Mouse (Mus musculus) lung, postnatal 10 days (tissue): Measurements from ENCODE around the gene Snrpf.
A peak's percentile ranks its signal among the peaks of the same experiment; 100 is the strongest.
"Not testable (repeated sequence)": the region's sequence is repeated elsewhere in the genome, so short reads cannot be mapped to it uniquely, and the experiment has no call there.

Experiments used
- DNase-seq: peaks from one replicate; pipeline ENCODE4 v3.0.0; 2021

Gene Snrpf

DNA sequence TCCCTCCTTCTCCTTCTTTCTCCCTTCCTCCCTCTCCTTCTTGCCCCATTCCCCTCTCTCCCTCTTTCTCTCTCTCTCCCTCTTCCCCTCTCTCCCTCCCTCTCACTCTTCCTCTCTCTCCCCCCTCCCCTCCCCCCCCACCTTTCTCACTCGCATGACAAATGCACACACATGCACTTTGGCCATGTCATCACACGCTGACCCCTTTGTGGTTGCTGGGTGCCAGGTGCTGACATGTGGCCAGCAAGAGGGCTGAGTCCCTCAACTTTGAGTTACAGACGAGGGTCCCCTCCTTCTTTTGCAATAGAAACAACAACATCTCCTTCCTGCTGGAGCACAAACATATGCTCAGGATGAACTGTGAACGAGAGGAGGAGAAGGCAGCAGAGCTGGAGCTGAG is 14.5 kb downstream of the Snrpf start:
- DNase-seq: no peak

DNA sequence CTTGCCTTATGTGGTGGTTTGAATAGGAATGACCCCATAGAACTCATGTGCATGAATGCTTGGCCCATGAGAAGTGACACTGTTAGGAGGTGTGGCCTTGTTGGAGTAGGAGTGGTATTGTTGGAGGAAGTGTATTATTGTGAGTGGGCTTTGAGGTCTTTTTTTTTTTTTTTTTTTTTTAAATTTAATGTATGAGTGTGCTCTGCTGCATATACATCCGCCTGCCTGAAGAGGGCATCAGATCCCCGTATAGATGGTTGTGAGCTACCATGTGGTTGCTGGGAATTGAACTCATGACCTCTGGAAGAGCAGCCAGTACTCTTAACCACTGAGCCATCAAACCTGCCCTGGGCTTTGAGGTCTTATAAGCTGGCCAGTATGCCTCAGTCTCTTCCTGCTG is 17.3 kb downstream of the Snrpf start:
- no peak for DNase-seq

DNA sequence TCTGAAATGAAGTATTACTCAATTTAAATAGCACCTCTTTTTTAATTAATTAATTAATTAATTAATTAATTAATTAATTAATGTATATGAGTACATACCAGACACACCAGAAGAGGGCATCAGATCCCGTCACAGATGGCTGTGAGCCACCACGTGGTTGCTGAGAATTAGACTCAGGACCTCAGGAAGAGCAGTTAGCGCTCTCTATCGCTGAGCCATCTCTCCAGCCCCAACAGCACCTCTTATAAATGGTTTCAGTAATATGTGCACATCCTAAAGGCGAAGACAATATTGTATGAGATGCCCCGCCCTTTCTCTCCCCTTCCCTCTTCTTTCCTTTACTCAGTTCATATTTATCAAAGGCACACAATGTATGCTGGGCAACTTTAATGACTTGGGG is 20.8 kb downstream of the Snrpf start:
- DNase-seq: no peak

DNA sequence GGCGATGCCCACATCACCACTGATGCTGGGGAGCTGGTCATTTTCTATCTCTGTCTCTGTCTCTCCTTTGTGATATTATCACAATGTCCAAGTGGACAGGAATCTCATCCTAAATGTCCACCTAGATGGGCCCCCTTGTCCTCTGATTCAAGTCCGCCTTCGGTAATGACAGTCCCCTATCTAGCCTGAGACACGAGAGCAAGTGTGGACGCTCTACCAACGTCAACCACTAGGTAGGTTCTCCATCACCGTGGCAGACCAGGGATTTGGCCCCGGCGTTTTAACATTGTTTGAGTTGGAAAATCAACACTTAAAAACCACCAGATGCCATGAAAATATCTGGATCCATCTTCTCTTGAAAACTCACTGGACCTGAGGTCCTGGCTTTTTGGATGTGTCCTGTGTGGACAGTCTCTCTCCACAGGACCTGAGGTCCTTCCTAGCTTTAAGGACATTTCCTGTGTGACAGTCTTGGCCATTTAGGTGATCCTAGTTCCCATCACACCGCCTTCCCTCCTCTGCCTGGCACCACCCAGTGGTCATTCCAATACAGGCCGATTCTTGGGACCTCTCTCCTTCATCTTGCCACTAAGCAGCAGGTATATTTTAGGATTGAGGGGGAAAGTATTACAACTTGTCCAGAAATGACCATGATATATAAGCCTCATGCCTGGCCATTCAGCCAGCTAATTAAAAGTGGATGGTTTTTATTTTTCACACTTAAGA is 21.5 kb downstream of the Snrpf start:
- DNase-seq: no peak

DNA sequence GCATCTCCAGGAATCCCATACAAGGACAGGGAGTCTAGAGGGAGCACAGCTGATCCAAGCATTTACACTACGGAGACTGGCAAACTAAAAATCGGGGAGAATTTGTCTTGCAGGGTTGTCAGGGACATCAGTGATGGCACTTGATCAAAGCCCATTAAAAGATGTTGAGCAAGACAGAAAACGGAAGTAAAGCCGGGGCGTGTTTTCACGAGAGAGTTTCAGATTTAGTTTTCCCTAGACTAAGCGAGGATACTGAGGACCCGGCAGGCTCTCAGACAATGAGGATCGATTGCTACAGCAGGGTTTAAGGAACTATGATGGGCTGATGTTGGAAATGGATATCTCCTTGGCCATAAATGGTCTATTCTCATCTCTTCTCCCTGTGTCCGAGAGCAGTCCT is 22.4 kb downstream of the Snrpf start:
- DNase-seq: no peak

DNA sequence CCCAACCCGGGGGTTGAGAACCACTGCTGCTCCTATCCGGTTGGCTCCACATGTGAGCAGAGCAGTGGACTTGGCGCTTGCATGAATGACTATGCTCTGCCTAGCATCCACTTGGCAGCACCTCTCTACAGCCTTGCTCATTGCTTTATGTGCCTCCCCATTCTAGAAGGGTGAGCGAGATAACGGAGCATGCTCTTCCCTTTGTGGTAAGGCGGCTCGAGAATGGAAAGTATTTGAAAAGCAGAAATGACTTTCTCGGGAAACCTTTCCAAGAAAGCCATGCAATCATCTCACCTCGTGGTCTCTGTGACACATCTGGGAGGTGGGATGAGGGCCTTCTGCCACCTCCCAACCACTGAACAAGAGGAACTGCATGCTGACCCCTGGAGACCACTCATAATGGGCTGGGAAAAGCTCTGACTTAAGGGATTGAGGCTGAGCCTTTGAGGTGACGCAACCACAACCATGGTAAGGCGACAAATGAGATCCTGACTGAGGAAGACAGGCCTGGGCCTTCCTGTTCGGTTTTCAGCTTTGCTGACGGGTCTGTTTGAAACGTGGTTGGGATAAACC is 24.9 kb downstream of the Snrpf start:
- no peak for DNase-seq

DNA sequence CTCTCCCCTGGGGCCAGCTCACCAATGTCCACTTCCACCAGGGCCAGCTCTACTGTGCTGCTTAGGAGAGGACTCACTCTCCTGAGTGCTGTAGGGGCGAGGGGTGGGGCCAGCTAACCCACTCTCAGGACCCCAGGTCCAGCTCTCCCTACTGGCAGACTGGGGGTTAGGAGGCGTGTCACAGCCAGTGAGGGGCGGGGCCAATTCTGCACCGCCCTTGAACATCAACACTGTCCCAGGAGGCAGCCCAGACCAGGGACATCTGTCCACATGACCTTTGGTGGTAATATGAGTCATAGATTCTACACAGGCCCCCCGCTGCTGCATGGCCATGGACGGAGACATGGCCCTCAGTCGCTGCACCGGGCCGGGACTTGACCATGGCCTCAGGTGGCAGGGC is 29.7 kb downstream of the Snrpf start:
- DNase-seq: no peak

DNA sequence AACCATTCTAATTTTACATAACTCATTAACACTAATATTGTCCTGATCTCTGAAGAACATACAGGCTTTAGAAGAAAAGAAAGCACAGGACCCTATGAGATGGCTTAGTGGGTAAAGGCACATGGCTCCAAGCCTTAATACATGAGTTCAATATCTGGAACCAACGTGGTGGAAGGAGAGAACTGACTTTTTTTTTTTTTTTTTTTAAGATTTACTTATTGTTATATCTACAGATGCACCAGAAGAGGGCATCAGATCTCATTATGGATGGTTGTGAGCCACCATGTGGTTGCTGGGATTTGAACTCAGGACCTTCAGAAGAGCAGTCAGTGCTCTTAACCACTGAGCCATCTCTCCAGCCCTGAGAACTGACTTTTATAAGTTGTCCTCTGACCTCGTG is 31.5 kb downstream of the Snrpf start:
- not testable (repeated sequence) for DNase-seq

DNA sequence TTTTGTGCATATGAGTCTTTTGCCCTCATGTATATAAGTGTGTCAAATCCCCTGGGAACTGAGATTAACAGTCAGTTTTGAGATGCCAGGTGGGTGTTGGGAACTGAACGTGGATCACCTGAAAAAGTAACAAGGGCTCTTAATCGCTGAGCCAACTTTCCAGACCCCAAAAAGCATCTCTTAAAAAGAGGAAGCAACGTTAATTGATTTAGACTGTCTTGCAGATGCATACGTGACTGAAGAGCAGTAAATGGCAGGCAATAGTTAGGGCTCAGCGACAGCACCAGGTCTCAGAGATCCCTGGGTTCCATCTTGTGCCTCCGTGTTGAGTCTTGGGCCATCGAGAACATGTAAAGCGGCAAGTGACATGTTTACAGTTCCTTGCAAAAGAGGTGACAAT is 36.9 kb downstream of the Snrpf start:
- DNase-seq: no peak

DNA sequence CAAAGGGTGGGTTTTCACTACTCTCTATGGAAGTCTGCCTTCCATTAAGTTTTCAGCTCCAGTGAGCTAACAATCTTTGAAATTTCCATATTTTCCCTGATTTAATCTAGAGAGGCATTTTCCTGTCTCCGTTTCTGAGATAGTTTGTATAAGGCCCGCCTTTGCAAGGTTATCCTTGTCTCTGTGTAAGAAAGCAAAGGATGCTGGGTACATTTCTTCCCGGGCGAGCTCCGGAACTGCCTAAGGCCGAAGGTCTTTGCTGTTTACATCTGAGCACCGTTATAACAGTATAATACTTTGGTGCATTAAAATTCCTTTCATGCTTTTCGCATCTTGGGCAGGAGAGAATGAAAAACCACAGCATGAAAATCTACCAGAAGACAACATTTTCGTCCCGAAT is 39.7 kb downstream of the Snrpf start:
- no peak for DNase-seq

DNA sequence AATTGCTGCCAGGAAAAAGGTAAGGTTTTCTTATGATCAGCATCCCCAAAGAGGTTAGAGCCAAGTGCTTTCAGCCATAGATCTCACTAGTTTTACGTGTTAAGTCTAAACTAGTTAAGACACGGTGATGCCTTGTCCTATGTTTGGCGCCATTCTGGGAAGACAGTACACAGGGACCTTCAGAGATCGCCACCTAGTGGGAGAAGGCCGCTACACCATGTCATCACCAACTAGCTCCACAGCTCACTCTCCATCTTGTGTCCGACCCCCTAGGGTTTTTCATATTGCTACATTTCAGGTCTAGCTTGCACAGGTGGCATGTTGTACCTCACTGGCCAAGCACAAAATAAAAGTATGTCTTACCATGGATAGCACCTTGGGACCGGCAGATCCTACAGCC is 40.5 kb downstream of the Snrpf start:
- DNase-seq: peak; percentile 84

DNA sequence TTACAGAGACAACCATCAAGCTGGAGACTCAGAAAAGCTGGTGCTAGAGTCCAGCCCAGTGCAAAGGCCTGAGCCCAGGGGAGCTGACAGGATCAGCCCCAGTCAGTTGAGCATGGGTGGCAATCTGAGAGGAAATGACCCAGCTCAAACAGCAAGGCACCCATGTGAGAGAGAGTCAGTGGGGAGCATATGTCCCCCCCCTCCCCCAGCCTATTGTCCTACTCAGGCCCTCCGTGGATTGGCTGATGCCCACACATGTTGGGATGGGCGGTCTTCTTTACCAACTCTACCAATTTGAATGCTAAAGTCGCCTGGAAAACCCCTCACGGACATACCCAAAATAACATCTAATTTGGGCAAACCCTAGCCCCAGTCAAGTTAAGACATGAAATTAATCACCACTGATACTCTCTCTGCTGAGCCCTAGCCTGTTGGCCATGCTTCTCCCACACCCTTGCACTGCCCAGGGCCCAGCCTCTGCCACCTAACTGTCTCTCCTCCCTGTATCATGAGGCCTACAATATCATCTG is 41.7 kb downstream of the Snrpf start:
- no peak for DNase-seq

DNA sequence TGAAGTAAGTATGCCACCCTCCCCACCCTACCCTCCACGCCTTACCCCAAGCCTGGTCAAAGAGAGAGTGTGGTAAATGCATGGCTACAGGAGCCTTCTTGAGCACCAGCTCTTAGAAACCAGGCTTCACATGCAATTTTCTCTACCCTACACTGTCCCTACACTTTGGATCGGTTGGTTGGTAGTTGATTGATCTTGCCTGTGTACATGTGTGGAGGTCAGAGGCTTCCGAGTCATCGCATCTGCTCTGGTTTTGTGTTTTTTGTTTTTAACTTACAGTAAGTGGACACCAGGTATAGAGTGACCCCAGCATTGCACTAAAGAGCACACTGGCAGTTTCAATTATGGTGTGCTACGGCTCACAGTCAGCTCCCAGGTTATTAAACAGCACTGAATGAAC is 45.3 kb downstream of the Snrpf start:
- no peak for DNase-seq

DNA sequence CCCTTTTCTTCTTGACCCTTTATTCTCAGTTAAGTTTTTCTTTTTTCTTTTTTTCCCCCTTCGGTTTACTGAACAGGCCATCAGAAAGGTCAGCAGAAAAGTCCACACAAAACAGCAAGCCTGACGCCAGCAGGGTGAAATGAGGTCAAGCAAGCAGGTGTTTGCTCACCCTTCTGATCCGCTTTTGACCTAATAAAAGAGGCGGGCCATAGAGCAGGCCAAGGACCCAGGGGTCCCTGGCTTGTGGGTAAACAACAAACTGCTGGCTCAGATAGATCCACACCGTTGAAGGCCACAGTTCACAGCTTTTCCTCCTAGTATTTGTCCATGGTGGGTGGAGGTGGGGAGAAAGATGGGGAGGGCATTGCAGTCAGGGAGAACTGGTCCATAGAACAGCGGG is 46.3 kb downstream of the Snrpf start:
- no peak for DNase-seq

DNA sequence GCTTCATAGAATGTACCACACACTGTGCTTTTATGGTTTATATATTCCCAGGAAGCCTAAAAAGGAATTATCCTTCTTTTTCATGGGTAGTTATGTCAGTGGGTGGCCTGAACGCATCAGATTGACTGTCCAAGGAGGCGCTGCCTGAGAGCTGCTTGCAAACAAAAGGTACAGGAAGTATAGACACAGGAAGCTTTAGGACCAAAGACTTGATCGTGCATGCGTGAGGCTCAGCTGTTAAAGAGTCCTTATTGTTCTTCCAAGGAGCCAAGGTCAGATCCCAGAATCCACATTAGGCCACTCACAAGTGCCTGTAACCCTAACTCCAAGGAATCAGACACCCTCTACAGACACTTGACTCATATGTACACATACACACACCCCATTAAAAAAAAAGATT is 47.1 kb downstream of the Snrpf start:
- no peak for DNase-seq

DNA sequence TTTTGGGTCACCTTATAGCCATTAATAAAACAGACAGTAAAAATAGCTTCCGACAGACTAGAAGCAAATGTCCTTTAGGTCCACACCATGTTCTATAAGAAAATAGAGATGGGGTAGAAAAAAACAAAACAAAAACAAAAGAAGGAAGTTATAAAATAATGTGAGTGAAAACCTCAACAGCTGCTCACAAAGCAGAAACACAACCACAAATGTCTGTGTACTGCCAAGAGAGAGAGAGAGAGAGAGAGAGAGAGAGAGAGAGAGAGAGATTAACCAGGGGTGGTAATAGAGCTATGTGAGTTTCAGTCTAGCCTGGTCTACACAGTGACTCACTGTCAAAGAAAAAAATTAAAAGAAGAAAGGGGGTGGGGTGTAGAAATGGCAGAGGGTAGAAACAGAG is 47.9 kb downstream of the Snrpf start:
- no peak for DNase-seq

DNA sequence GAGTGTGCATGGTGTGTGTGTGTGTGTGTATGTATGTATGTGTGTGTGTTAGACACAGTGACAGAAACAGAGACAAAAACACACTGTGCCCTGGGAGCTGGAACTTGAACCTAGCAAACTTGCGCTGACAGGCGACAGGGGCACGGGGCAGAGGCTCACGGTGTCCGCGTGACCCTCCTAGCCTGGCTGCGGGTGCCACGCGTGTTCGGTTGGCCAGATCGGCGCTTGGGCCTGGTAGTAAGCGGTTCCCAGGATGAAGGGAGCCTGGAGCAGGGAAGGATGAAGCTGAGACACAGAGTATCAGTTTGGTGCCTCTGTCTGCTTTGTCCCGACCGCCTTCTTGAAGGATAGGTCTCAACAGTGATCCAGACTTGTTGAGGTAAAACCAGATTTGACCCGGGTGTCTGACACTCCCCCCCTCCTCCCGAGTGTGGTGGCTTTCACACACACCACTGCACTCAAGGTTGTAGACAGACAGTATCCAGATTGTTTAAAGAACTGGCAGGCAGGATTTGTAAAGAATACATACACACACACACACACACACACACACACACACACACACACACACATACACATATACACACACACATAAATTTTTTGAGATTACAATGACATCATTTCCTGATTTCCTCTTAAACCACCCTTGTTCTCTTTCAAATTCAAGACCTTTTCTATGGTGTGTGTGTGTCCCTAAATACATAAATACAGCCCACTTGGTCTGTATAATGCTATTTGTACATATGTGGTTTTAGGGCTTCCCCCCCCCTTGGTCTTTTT is 48.9 kb downstream of the Snrpf start, which contains the start of gene Ccdc38:
TSS of gene Ccdc38 (plus strand) at position 202 of the 780 bp plus-strand sequence.
- no peak for DNase-seq

DNA sequence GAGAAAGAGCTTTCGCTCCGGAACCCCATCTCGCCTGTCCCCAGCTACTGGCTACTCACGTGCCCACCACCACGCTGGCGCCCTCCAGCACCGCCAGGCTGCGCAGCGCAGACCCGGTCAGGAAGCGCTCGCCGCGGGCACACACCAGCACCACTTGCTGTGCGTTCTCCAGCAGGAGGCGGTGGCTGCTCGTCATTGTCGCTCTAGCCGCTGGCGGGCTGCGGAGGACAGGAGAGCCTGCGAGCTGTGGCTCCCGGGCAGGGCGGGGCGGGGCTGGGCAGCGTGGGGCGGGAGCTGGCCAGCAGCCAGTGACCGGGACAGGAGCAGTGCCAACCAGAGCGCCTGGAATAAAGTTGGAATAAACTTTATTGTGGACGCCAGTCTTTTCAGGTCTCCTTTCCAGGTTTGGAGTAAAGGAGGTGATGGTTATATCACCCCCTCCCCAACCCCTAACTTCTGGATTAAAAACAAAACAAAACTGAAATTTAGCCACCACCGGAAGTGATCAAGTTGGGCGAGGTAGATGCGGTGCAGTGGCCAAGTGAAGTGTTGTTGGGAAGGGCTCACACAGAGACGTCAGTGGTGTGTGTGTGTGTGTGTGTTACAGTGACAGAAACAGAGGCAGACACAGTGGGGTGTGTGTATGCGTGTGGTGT is 49.6 kb downstream of the Snrpf start, which contains the start of gene Amdhd1:
TSS of gene Amdhd1 (minus strand) at position 259 of the 656 bp plus-strand sequence.
- peak; percentile 94 for DNase-seq

DNA sequence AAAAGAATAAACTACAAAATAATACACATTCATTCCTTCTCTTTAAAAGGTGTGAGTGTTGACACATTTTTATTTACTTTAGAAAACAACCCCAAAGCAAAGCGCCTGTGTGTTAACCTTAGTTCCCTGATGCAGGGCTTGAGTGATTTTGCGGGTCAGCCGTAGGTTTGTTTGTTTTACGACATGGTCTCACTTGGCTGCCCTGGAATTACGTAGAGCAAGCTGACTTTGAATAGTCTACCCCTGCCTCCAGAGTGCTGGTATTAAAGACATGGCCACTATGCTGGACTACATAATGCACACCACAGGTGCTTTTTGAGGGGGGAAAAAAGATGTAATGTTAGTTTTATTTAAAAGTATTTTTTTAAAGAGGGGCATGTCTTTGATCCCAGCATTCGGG is 50.7 kb downstream of the Snrpf start:
- no peak for DNase-seq

DNA sequence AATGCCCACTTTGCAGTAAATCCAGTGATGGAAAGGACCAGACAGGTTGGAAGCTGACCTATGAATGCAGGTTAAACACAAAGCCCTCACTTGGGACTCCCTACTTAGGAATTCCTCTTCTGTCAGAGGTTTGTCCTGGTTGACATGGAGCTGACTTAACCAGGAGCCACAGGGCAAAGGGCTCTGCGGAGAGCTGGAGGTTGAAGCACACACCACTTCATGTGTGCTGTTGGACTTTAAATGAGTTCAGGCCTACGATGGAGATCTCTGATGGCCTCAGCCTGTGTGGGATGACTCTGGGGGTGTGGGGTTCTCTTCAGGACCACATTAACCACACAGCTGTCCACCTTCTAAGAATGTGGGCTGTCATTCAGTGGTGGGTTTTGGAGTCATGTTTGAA is 51.2 kb downstream of the Snrpf start:
- DNase-seq: no peak
